Mouse (Mus musculus) liver, embryonic 14.5 days (tissue): ENCODE data around the gene Rtn1.

ENCODE experiments used
- CTCF ChIP-seq: IDR thresholded peaks from 2 replicates; pipeline ENCODE4 v1.5.1; 2016; ENCODE audit warnings: antibody characterized with exemption, low read depth, control low read depth
- EP300 ChIP-seq: IDR thresholded peaks from 2 replicates; pipeline ENCODE4 v1.6.1; 2016; ENCODE audit warnings: antibody characterized with exemption, low read depth

- TF ChIP-seq EP300 (no peak), CTCF (no peak)
Observed at GRCm38 (mm10) chr12:72304347-72304688, 104.5 kb downstream of the Rtn1 start.
